ENCODE assay signal across 8 mouse cellular contexts in genomic region chr17:34170487-34170876, GRCm38 (mm10). TPM values are rescaled to one million over a fixed set of nuclear protein-coding genes. Genes with fewer than 3 reads are reported as not detected.
"Had no signal": no experiment of that assay in that cellular context is flagged by ENCODE, and none has a peak within 500 bp of the region (broad histone marks: within the 10 kb centered on the region; RNA-seq: fewer than 3 reads in every experiment).

No protein-coding gene starts in this region.

- H3K4me3 ChIP-seq: intestine, embryonic 15.5 days; layer of hippocampus, adult 2 months; left cerebral cortex, adult 2 months; lung, embryonic 15.5 days; midbrain, embryonic 13.5 days had no signal

- ATAC-seq: intestine, embryonic 15.5 days; midbrain, embryonic 13.5 days; midbrain, embryonic 16.5 days had no signal

- H3K4me1 ChIP-seq: intestine, embryonic 15.5 days; lung, embryonic 15.5 days; midbrain, embryonic 13.5 days had no signal

- H3K4me2 ChIP-seq: intestine, embryonic 15.5 days; midbrain, embryonic 13.5 days had no signal

- H3K27ac ChIP-seq: intestine, embryonic 15.5 days; layer of hippocampus, adult 2 months; left cerebral cortex, adult 2 months; liver, embryonic 14.5 days; lung, embryonic 15.5 days; midbrain, embryonic 13.5 days had no signal

- H3K9me3 ChIP-seq: intestine, embryonic 15.5 days; lung, embryonic 15.5 days had no signal

- H3K9ac ChIP-seq: intestine, embryonic 15.5 days; liver, embryonic 14.5 days; lung, embryonic 15.5 days; midbrain, embryonic 13.5 days had no signal

- H3K27me3 ChIP-seq: intestine, embryonic 15.5 days; lung, embryonic 15.5 days had no signal

- H3K36me3 ChIP-seq: intestine, embryonic 15.5 days; lung, embryonic 15.5 days; midbrain, embryonic 13.5 days had no signal

RNA-seq across cellular contexts. Expression of gene H2-DMb1, which starts 17.6 kb away (rescaled TPM):
- polyA plus RNA-seq: neural tube, embryonic 11.5 days had no signal

RNA-seq across cellular contexts. Expression of gene H2-DMb2, which starts 27.4 kb away (rescaled TPM):
- polyA plus RNA-seq: neural tube, embryonic 11.5 days had no signal
